Mouse (Mus musculus): ENCODE data around the gene Rai1.
A peak's percentile ranks its signal among the peaks of the same experiment; 100 is the strongest.

Rai1 gene

DNA sequence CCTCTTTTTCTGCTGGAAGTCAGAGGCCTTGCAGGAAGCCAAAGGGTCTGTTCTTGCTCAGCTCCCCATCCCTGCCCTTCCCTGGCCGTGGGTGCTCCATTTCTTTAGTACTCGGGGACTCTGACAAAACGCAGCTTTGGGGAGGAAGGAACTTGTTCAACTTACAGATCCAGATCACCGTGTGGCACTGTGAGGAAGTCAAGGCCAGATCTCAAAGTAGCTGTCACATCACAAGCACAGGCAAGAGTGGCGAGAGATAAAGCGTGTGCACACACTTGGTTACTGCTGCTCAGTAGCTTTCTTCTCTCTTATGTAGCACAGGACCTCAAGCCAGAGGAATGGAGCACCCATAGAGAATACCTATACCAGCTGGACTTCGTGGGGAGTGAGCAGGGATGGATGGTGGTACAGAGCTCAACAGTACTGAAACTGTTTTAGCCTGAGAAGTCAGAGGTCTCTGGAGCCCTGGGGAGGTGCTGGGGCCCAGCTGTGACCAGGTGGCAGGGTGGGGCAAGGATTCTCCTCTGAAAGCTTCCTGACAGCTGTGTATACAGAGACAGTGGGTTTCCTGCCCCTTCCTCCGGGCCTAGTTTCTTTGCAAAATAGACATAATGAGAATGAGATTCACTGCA is 5.1 kb upstream of the Rai1 start:
- DNase-seq: no peak

DNA sequence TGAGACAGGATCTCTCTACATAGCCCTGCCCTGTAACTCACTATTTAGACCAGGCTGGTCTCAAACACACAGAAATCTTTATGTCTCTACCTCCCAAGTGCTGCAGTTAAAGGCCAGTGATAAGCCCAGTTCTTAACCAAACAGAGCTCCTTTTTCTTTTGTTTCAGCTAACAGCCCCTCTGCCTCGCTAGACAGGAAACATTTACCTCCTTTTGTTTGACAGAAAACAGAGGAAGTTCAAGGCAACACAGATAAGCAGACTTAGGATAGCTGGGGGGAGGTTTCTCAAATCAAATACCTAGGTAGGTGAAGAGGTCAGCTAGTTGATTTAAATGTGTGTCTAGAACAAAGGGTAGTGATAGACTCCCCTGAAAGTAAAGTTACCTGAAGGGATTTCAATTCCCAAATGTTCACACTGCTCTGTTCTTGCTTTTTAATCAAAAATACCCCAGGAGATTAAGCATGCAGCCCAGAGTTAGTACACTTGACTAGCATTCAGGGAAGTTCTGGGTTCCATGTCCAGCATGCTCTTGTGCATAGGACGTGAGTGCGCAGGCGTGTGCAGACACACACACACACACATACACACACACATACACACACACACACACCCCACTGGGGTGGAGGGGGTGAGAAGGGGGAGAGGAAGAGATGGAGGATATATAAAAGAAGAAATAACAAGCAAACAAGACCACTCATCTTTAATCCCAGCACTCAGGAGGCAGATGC is 3.8 kb upstream of the Rai1 start:
- DNase-seq: no peak

DNA sequence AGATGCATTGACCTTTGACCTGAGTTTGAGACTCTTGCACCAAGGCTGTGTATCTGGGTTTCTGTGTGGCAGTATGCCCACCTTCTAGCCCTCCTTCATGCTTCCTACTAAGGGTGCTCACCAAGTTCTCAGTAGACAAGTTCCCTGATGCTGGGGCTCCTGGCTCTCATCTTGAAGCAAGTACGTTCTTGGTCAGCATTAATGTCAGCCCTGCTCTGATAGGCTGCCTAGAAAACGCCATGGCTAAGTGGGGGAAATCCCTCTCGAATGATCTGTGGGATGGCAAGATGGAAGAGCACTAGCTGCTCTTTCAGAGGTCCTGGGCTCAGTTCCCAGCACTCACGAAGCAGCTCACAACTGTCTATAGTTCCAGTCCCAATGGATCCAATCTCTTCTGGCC is 2.8 kb upstream of the Rai1 start:
- DNase-seq: no peak

DNA sequence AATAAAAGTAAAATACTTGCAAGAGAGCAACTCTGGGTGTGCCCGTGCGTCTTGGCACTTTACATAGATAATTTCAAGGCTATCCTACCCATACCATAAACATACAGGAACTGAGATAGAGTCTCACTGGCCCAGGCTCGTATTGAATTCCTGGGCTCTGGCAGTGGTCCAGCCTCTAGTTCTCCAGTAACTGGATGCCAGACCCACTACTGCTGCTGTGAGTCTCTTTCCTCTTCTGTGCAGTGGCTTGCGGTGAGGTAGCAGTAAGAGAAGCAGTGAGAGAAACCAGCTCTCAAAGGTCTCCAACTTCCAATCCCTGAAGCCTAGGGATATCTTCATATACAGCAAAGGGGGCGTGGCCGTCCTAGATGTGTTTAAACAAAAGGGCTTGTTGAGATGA is 2.1 kb upstream of the Rai1 start:
- DNase-seq: no peak

DNA sequence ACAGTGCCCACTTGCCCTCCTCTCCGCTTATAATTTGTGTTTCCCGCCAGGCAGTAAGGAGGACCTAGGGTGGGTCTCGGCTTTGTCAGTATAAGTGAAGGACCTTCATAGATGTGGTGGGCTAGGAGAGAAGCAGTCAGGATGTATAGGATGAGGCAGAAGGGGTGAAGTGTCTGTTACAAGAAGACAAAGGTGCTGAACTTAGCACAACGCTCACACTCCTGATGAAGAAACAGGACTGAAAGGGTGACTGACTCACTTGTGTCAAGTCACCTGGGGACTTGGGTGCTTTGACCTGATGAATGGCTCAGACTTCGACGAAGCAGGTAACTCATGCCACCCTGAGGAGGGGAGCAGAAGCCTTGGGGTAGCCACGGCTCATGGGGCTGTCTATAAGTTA is 1.2 kb upstream of the Rai1 start:
- DNase-seq: no peak

DNA sequence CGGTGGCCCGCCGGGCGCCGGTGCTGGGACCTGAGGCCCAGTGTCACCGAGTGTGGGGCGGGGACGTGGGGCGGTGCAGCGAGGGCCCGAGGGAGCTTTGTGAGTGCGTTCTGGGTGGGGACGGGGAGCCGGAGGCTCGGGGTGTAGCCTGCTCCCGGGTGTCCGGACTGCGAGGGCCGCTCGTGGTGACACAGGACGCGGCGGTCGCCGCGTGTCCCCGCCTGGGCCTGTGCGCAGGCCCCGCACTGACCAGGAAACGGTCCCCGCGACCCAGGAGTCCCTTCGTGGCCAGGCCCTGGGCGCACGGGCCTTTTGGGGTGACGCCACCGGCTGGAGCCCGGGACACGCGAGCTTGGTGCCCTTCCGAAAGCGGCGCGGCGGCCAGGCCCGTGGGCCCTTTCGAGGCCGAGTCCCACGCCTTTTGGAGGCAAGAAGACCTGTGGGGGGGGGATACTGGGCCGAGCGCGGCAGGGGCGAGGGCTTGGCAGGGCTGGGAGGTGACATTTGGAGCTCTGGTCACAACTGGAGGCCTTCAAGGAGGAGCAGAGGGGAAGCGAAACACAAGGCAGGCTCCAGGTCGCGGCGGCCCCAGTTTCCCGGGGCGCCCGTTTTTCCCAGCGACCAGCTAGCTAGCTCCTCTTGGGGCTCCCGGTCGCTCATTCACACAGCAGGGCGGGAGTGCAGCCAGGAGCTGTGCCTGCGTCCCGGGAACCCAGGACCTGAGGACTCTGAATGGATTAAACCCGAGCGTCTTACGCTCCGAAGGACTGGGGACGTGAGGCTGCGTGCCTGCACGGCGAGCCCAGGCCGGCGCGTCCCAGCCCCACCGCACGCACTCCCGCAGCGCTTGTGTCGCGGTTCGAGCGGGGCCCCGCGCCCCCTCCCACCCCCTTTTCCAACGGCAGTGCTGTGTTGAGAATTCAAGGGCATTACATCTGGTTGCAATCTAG is 1.1 kb downstream of the Rai1 start:
- DNase-seq: peak; percentile 81

DNA sequence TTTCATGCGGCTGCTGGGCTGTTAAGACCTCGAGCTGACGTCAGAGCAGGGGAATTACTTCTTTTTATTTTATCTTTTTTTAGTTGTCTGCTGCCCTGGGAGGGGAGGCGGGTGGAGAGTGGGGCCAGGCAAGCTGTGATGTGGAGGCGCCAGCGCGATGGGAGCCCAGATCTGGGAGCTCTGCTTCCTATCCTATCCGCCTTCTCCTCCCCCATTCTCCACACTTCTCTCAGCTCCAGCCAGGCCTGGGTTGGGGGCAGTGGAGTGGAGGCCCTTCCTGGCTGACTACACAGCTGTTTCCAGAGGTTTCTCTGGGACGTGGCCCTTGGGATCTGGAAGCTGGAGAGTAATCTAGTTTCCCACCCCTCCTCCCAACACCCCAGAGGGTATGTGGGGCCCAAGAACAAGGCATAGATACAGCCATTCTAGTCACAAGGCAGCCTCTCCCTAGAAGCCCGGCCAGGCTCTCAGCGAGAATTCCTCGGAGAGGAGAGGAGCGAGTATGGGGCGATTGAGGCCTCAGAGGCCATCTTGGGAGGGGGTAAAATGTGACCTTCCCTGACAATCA is 1.8 kb downstream of the Rai1 start:
- peak; percentile 75 for DNase-seq

DNA sequence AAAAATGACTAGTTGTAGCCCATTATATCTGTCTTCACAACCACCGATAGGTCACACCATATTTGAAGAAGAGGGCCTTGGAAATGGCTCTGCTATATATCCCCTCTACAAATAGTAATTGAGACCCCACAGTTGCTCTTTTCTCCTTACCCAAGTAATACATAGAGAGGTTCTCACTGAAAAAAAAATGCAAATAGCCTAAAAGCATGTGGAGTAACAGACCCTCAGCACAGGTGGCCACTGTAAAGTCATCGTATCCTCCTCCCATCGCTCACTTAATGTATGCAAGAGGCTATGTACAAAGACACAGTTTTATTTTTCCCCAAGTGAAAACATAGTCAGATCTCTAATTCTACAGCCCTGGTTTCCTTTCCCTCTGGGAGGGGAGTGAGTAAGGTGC is 2.6 kb downstream of the Rai1 start:
- no peak for DNase-seq

DNA sequence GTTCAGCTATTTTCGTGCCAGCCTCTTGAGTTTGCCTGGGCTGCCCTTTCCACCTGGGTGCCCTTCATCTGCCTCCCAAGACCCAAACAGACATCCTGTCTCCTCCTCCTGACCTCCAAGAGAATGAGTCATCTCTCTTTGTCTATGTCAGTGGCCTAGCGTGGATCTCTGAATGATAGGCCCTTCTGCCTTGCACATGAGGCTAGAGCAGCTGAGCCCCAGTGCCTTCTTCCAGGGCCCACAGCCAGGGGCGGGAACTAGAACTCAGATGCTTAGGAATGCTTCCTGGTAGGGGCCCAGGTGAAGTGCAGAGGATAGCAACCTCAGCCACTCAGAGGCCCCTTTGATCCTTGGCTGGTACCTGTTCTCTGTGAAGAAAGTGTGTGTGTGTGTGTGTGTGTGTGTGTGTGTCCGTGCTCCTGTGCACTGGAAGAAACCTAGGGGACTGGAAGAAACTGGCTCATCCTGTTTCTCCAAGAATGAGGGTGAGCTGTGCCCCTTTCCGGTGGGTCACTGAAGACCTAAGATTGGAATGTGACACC is 3.9 kb downstream of the Rai1 start:
- no peak for DNase-seq

DNA sequence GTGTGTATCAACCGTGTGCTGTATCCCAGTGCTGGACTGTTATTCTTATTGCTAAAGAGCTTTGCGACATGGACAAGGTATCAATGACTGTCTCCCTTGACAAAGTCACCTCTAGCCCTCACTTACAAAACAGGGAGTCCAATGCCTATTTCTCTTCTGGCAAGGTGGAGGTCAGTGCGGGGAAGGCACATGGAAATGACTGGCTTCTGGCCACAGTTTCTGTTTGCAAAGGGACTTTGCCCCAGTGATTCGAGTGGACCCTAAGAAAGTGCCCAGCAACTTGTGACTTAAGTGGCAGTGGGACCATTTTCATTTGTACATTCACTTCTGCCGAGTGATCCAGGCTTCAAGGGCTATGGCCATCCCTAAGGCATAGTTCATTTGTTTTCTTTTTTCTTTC is 5.6 kb downstream of the Rai1 start:
- DNase-seq: no peak

DNA sequence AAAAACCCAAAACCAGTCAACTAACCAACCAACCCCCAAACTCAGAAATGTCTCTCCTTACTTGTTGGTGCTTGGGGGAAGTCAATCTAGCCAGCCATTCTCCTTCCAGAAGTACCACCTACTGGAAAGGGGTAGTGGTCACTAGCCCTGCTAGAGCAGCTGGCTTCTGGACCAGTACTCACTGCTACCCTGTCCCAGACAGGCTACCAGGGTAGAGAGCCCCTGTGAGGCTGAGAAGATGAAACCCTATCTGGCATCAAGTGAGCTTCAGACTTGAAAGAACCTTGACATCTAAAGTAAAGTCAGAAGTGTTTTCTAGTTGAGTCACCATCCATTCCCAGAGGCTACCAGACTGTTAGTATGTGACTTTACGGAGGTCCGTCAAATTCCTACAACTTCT is 6.8 kb downstream of the Rai1 start:
- DNase-seq: no peak

DNA sequence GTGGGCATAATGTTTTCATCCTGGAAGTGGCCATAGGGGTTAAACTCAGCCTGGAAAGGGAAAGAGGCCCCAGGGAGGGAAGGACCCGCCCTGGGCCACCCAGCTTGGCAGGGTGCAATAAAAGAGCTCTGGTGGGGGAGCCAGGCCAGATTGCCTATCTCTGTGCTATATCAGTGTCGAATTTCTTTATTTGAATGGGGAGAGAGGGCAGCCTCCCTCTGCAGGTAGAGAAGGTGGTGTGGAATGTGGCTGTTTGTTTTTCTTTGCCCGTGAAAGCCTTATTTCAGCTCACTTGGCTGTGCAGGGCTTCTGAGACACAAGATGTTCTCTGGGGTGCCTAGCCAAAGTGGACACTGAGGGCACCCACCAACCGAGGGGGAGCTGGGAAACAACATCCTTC is 8.8 kb downstream of the Rai1 start:
- peak; percentile 59 for DNase-seq

DNA sequence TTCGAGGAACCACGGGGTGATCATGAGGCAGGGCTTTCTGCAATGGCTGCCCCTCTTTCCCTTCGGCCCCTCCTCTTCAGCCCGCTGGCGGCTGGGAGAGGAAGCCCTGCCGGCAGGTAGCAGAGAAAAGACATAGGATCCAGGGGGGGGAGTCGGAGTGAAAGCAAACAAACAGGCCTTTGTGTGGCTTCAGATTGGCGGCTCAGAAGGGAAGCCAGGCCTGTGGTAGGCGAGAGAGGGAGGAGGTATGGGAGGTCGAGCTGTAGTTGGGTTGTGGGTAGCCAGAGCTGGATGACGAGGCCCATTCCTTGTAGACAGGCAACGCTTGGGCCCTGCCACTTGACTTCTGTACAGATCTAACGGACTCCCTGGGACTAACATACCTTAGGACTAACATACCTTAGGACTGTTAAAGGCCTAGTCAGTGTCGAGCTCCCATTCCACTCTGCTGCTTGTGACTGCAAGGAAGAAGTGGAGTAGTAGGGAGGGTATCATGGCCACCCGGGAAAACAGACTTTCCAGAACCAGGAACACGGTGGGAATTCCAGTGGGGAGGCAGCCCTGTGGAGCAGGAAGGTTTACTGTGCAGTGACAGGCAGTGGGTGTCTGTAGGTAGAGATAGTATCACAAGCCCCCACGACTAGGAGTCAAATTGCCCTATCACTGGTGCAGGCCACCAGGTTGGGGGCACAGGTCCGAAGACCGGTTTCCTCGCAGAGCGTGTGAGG is 9.6 kb downstream of the Rai1 start:
- DNase-seq: peak; percentile 63

DNA sequence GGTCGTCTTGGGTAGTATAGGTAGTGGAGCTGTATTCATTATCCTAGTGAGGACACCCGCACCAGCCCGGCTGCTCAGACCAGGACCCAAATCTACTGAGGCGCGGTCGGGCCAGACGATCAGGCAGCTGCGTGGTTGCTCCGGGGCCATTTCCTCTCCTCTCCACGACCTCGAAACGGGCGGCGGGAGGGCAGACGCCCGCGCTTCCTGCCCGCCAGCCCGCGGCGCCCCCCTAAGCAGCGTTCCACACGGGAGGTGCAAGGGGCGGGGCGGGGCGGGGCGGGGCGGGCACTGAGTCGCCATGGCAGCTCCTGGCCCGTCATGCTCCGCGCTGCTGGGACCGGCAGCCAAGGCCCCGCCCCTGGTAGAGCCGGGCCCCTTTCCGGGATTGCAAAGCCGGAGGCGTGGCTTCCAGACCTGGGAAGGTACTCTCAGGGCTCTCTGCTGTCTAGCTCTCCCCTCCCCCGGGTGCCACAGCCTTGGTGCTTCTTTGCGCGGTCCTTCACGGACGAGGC is 10.3 kb downstream of the Rai1 start:
- DNase-seq: peak; percentile 99

DNA sequence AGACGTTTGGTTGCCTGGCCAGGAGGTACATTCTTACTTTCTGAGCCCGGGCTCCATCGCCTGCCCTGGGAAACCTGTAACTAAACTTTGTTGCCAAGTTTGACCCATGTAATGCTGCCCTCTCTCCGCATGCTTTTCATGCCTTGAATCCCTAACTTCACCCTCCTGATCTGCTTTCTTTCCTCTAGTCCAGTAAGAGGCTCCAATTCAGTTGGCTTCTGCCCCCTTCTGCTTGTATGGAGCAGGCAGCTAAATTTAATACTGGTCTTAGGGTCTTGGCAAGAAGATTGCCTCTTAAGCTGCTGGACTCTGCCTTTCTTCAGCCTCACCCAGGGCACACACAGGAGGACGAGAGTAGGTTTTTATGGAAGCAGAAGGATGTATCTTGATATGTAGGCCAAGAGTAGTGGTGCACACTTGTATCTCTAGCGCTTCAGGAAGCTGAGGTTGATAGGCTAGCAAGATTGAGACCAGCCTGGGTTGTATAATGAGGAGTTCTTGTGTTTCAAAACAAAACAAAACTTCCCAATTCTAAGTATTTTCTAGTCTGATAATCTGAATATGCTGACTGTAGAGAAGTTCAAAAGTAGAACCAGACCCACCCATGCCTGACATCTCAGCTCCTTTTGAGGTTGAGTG is 10.9 kb downstream of the Rai1 start:
- no peak for DNase-seq

DNA sequence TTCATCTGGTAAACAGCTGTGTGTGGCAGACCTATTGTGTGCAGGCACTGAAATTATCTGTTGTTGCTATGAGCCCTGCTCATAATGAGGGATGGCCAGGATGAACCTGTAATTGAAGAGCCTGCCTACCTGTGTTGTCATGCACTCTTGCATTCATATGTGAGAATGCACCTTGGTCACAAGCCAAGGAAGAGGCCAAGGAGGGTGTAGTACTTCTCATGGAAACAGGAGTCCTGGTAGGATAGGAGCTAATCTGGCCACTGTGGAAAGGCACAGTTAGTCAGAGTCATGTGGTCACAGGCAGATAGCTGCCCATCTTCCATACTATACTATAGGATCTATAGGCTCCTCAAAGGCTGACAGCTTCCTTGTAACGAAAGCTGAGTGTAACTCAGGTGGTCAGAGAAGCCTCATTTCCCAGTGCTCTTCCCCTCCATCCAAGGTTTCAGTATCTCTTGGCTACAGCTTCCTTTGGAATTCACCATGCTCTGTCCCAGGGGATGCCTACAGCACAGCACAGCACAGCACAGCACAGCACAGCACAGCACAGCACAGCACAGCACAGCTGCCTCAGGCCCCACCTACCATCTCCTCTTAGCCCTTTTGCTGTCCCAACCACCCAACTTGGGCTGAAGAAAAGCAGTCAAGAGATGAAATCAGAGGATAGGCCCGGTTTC is 15.9 kb downstream of the Rai1 start:
- no peak for DNase-seq

DNA sequence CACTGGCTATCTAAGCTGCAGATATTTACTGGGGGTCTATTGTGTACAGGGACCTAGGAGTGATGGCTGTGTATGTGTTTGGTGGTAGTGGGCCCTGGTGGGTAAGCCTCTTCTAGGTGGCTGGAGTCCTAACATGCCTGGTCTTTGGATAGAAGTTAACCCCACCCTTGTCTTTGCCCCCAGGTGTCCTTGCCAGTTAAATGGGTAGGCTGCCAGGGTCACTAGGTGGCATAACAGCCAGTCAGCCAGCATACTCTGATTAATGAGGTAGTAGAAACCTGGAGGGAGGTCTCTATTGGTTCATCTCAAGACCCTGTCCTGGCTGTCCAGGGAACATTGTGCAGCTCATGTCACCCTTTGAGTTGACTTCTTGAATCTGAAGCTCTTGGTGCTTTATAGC is 17.8 kb downstream of the Rai1 start:
- DNase-seq: no peak

DNA sequence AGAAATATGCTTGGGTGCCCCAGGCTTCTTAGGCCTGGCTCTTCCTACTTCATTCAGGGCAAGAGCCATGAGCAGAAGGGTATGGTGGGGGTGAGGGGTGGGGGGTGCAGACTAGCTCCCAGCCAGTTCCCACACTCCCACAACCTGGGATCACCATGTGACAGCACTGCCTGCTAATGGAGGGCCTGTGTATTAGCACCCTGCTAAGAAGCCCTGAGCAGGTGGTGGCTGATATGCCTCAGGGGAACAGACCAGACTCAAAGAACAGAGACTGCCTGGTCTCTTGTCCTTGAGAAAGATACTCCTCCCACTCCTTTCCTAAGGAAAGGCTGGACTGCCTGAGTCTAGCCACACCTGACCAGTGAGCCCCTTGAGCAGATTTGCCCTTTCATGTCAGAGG is 22.2 kb downstream of the Rai1 start:
- no peak for DNase-seq

DNA sequence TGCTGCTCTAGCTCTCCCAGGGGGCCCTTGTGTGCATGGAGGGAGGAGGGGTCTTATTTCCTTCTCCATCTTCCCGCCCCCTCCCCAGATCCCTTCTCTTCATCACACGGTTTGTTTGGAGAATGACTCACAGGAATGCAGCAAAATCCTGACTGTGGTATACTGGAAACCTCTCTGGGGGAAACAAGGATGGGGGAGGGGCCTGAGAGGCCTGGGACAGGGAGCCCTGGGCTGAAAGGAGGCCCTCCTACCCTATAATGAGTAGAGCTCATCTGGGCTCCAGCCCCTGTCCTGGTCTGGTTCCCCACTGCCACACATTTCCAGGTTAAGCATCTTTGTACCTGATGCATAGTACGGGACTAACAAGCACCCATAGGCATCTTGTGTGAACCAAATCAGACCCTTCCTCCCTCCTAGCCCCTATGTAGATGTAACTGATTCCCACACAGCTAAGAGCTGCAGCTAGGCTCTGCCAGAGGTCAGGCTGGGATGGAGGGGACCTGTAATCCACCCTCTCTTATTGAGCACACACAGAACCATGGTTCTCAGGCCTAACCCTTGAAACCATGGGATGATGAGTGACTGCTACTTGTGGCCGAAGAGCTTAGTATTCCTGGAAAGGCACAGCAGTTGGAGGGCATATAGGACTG is 23.2 kb downstream of the Rai1 start:
- no peak for DNase-seq

DNA sequence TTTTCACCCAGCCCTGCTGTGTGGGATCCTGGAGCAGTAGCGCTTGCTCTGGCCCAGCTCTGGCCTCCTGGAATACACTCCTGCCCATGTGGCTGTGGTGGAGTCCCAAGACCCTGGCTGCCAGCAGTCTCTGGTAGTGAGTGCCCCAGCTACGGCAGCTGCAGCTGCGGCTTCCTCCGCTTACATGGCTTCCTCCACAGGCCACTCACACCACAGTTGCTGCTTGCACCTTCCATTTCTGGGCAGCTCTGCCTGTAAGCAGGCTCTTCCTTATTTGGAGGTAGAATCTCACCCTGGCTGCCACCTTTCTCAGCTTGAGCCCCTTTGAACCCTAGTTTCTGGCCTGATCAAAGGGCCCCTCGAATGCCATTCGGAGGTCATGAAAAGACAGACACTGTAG is 25.7 kb downstream of the Rai1 start:
- DNase-seq: peak; percentile 15

DNA sequence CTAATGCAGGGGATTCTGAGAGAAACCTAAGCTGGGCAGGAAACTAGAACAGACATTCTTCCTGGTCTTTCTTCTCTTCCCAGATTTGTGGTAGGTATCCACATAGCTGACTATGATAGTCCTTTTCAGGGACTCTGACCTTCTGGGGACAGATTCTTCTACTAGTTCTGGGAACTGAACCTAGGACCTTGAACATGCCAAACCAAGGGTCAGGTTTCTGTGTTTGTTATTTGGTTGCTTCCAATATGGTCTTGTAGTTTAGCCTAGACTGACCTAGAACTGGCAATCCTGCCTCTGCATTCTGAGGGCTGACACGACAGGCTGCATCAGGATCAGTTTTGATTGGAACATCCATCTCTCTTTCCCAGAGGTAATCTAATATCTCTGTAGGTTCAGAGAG is 27.2 kb downstream of the Rai1 start:
- no peak for DNase-seq
